Mouse (Mus musculus): ENCODE measurements around the gene Rps11.
"Not testable (repeated sequence)": the region's sequence is repeated elsewhere in the genome, so short reads cannot be mapped to it uniquely, and the experiment has no call there.

The Rps11 gene

DNA sequence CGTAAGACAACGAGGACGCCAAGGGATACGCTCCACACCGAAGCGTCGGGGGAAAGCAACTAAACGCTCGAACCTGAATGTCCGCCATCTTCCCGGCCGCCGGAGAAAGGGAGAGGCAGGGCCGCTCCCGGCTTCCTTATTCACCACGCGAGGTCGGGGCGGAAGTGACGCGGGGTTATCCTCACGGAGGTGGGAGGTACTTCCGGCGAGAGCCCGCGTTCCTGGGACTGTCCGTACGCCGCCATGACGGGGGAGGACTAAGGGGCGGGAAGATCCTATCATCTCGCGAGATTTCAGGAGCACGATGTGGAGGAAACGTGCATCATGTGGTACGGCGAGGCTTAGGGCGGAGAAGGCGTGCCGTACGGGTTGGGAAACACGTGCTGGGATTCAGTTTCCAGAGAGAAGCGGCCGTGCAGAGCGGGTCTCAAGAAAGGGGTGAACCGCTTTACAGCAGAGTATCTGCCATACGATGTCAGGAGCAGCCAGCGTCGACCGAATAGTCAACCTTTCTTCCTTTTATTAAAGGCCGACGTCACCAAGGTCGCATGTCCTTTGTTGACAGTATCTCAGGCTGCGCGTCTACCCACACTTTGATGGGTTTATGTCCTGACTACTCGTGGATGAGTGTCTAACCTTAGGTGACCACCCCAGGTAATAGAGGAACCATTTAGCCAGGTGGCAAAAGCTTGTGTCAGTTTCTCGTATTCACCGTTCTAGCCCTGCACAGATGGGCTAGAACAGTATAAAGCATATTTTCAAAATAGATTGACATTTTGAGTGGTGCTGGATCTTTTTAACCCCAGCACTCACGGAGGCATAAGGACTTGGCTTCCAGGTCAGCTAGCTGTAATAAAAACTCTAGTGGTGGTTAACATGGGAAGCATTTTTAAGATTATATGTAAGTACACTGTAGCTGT is at the start of gene Rps11:
Gene Rps11, minus strand, starts transcription at position 216 of the 920 bp plus-strand sequence.
- DNase-seq (ENCODE audit: low spot score in 2 of 2): peak; percentile 98

DNA sequence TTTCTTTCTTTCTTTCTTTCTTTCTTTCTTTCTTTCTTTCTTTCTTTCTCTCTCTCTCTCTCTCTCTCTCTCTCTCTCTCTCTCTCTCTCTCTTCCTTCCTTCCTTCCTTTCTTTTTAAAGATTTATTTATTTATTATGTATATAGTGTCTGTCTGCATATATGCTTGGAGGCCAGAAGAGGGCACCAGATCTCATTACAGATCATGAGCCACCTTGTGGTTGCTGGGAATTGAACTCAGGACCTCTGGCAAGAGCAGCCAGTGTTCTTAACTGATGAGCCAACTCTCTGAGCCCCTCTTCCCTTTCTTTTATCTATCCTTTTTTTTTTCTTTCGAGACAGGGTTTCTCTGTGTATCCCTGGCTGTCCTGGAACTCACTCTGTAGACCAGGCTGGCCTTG is 49.5 kb upstream of the Rps11 start:
- DNase-seq (ENCODE audit: low spot score in 2 of 2): not testable (repeated sequence)

DNA sequence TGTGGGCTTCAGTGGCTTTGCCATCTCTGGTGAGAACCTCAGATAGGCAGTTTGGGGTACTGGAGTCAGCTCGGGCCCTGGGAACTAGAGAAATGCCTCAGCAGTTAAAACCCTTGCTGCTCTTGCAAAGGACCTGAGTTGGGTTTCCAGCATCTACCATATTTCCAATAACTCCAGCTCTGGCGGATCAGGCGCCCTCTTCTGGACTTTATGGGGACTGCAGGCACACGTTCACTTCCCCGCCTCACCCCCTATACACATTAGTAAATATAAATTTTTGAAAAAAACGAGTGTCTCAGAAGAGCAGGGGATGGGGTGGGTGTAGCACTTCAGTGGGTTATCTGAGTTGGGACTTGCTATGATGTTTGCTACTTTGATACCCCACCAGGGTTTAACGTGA is 48.7 kb upstream of the Rps11 start:
- DNase-seq (ENCODE audit: low spot score in 2 of 2): no peak

DNA sequence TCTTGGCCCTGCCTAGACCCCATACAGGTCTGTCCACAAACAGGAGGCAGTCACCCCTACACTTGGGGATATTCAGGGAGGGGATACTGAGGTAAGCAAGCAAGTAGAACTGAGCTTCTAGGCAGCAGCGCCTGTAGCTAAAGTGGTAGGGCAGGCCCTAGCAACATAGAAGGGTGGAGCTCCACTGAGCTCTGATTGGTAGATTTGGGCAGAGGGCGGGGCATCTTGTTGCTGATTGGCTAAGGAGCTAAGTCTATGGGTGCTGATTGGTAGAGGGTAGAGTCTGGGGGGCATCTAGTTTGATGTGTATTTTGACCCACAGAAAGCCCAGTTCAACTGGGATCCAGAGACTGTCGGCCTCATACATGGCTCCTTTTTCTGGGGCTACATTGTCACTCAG is 45.3 kb upstream of the Rps11 start:
- DNase-seq (ENCODE audit: low spot score in 2 of 2): no peak

DNA sequence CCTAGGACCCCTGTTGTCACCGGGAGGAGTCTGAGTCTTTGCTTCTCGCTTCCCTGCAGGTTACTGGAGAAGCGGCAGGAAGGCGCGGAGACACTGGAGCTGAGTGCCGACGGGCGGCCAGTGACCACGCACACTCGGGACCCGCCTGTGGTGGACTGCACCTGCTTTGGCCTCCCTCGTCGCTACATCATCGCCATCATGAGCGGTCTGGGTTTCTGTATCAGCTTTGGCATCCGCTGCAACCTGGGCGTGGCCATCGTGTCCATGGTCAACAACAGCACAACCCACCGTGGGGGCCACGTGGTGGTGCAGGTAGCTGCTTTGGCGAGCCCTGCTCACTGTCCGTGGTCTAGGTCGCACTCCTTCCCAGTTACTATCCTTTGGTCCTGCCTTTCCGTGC is 44.4 kb upstream of the Rps11 start:
- DNase-seq (ENCODE audit: low spot score in 2 of 2): no peak

DNA sequence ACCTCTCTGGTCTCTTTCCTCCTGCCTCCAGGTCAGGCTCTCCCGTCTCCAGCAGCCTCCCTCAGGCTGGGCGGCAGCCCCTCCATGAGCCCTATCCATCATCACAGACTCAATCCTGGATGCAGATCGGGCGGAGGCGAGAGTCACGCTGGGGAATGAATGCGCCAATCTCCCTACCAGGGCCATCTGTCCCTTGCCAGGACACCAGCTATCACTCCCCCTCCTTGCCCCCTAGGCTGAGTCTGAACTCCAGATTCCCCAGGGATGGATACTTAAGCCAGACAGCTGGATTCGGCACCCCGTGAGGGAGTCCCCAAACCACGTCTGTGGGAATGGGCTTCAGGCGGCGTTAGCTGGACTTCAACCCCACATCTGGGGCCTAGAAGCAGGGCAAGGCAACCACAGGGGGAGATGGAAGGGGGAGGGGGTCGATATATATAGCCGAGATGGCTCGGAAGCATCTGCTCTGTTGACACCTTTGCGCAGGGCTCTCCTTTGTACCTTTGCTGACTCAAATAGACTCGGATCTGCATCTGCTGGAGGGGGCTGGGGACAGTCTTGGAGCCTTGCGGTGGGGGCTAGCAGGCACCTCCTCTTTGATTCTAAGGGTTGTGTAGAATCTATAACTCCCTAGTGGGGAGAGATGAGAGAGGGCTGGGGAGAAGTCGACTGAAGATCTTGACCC is 43.7 kb upstream of the Rps11 start:
- no peak for DNase-seq (ENCODE audit: low spot score in 2 of 2)

DNA sequence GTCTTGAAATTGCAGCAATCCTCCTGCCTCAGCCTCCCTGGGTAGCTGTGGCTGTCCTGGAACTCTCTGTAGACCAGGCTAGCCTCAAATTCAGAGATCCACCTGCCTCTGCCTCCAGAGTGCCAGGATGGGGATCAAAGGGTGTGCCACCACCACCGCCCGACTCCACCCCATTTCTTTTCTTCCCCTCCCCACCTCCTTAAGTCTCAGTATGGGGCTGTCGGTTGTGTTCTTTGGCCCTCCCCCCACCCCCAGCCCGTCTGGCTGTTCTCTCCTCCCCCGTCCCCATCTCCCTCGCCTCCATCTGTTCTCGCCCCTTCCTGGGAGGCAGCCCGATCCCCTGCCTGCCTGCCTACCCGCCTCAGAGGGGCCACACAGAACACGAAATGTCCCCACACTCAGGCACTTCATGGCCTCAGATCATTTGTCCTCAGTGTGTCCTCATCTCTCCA is 42.7 kb upstream of the Rps11 start:
- DNase-seq (ENCODE audit: low spot score in 2 of 2): no peak

DNA sequence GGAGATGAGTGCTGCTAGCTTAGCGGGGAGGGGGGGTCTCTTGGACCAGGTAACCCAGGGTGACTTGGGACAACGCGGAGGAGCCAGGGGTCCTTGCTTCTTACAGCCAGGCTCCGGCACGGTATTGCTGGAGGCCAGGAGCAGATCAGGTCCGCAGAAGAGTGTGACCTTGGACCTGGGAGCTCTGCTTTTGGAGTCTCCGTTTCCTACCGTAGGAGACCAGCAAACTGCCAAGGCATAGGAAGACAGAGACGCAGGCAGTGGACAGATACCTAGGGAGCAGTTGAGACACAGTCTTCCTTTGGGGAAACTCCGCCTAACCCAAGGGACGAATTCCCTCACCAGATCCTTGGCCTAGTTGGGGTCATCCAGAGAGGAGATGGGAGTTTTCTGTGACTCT is 41.5 kb upstream of the Rps11 start:
- no peak for DNase-seq (ENCODE audit: low spot score in 2 of 2)

DNA sequence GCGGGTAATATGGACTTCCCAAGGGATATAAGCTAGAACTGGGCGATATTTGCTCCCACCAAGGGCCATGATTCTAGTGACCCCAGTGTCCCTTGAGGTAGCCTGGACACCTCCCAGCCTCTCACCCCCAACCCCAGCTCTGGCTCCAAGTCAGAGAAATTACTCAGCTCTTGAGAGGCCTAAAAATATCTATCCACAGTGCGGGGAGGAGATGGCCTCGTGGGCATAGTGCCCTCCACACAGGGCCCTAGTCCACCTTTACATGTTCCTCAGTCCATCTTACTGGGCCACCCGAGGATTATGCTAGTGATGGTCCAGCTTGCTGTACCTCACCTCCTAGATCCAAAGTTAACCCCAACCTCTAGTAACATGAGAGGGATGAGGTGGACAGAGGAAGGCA is 40.6 kb upstream of the Rps11 start:
- DNase-seq (ENCODE audit: low spot score in 2 of 2): no peak

DNA sequence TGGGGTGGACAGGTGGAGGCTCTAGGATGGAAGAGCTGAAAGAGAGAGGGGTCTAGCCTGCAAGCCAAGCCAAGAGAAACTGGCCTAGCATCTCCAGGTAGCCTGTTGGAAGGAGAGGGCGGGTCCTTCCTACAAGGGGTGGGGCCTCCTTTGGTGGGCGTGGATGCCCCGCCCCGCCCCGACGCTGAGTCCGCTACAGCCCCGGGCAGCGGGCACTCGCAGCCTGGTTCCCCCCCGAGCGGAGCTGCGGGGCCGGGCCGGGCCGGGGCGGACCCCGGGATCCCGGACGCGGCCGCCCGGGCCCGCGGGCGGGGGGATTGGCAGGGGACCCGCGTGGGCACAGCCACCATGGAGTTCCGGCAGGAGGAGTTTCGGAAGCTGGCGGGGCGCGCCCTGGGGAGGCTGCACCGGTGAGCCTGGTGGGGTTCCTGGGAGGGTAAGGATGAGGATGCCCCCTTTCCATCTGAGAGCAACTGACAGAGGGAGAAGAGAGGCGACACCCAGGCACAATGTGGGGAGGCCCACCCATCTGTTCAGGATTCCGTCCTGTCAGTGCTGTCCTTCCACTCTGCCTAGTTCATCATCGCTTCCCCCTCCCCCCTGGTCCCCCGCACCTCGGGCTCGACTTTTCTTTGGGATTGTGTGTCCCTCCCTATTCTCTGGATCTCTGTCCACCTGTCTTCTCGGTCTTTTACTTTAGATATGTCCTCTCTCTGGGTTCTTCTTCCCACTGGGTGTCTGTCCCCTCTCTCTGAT is 39.7 kb upstream of the Rps11 start, which contains the start of gene Slc17a7:
Gene Slc17a7, plus strand, starts transcription at position 215 of the 756 bp plus-strand sequence.
- DNase-seq (ENCODE audit: low spot score in 2 of 2): no peak

DNA sequence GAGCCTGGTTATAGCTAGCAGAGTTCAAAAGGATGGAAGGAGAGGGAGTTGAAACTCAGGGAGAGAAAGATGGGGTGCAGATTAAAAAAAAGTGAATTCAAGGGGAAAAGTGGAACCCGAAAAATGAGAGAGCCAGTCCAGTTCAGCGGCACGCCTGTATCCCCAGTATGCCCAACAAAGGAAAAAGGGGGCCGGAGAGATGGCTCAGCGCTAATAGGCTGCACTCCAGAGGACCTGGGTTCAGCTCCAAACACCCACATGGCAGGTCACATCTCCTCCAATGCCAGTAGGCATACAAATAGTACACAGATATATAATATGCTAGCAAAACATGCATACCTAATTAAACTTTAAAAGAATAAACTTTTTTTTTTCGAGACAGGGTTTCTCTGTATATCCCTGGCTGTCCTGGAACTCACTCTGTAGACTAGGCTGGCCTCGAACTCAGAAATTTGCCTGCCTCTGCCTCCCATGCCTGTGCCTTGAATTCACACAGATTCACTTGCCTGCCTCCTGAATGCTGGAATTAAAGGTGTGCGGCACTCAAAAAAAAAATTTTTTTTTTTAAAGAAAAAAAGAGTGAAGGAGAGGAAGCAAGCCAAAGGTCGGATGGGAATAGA is 38.9 kb upstream of the Rps11 start:
- no peak for DNase-seq (ENCODE audit: low spot score in 2 of 2)

DNA sequence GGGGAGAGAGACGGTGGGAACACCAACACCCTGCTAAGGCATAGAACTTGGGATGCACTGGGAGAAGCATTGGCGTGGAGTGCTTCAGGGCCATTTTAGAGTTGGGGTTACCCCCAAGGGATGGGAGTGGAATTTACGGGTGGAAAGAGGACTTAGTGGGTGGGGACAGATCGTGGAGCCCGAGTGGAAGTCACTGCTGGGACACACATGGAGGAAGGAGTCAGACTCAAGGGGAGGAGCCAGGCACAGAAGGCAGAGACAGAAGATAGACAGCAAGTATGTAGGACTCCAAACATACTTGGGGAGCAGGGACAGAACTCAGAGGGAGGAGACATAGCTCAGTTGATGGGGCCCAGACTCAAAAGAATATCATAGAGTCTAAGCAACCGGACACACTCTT is 38.3 kb upstream of the Rps11 start:
- no peak for DNase-seq (ENCODE audit: low spot score in 2 of 2)

DNA sequence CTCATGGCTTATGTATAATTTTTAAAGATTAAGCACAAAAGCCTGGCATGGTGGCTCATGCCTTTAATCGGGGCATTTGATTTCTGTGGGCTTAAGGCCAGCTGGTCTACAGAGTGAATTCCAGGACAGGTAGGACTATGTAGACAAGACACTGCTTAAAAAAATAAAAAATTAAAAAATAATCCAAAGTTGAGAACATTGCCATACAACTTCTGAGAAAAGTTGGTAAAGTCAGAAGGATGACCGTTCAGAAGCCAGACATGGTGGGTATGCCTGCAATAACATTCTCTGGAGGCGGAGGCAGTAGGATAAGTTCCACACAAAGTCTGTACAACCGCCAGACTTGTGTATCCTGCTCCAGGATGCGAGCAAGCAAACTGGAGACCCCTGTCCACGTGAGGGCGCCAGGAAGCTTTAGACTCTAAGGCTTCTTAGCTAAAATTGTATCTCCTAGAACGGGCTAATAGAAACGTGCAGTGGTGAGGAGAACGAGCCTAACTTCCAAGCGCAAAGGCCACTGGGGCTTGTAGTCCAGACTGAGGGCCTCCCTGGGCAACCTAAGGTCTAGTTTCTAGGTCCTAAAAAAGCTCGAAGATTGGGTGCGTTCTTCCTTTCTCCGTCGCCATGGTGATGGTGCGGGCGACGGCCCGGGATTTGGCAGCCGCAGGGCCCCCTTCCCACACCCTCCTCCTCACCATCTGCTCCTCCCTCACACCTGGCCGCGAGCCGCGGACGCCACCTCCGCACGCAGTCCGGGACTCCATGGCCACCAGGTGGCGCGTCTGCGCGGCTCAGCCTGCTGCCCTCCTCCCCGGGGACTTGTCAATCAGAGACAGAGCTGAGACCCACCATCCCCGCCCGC is 37.6 kb upstream of the Rps11 start:
- DNase-seq (ENCODE audit: low spot score in 2 of 2): peak; percentile 89 to 90

DNA sequence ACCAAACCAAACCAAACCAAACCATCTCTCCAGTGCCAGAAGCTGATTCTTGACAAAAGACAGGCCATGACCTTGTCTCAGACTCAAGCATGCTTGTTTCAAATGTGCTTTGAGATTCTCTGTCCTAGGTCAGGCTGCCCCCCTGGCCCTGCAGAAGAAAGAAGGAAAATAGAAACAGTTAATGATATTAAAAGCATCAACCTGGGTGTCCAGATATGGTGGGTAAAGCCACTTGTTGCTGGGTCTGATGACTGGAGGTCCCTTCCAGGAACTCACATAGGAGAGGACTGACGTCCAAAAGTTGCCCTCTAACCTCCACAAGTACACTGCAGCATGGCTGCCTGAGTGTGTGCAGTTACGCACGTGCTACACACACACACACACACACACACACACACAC is 36.6 kb upstream of the Rps11 start:
- DNase-seq (ENCODE audit: low spot score in 2 of 2): no peak

DNA sequence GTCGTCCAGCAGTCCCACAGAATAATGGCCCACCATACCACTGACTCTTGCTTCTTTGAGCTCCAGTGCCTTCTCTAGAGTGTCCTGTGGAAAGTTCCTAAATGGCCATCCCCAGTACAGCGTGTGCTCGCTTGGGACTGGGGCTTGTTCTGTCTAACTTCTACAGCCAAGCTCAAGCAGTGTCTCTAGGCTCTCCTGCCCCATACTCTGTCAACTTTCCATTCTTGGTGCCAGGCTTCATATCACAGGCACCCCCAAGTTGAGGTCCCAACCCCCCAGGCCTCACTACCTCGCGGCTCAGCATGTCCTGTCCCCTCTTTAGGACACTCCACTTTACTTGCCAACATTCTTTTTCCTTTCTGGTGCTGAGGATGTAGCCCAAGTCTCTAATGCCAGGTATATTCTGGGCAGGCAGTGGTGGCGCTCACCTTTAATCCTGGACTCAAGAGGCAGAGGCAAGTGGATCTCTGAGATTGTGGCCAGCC is 36.1 kb upstream of the Rps11 start:
- no peak for DNase-seq (ENCODE audit: low spot score in 2 of 2)

DNA sequence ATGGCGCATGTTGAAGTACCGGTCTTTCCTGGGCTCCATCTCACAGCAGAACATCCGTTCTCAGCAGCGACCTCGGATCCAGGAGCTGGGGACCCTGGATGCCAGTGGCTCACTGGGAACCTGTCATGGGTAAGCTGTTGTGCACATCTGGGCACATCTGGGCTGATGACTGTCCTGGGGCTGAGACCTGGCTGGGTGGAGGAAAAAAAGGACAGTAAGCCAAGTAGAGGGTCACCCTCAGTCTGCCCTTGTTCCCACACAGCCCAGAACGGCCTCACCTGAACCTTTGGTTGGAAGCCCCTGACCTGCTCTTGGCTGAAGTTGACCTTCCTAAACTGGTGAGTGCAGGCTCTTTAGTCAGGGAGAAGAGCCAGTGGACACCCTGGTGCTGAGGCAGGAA is 34.8 kb upstream of the Rps11 start:
- DNase-seq (ENCODE audit: low spot score in 2 of 2): no peak

DNA sequence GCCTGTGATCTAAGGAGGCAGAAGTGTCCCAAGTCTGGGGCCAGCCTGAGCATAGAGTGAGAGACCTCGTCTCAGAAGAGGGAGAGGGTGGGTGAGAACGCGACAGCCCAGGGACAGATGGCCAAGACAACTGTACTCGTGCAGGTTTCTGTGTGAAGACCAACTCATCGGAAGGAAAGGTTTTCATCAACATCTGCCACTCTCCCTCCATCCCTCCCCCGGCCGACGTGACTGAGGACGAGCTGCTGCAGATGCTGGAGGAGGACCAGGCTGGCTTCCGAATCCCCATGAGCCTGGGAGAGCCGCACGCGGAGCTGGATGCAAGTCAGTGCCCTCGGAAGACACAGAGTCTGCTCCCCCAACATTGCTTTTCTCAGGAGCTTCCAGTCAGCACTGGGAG is 33.2 kb upstream of the Rps11 start:
- DNase-seq (ENCODE audit: low spot score in 2 of 2): no peak

DNA sequence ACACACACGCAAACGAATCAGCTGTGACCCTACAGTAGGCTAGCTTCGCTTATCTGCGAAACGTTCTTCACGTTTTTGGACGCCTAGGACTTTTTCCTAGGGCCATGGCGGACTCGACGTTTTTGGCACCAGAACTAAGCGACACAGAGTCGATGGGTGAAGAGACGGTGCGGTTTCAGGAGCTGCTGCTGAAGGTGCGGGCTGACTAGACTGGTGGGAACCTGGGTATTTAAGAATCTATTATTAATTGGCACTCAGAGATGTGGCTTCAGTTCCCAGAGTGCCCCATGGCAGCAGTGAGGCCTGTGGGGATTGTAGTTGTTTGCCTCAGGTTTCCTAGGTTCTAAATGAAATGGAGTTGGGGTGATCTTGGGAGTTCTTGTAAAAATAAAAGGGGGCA is 32.0 kb upstream of the Rps11 start:
- DNase-seq (ENCODE audit: low spot score in 2 of 2): no peak

DNA sequence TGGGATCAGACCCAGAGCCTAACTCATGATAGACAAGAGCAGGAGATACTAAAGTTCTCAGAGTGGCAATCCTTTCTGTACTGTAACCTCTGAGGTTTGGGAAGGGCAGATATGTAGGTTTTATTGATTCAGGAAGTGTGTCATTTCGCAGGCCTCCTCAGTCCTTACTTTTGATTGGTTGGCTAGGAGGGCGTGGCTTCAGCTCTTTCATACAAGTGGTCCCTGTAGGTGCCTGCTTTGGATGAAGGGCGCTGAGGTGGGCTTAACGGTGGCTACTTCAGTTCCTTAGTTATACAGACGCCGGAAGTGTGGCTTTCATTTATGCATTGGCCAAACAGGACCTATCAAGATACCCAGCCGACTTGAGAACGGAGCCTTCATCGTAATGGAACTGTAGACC is 31.4 kb upstream of the Rps11 start:
- DNase-seq (ENCODE audit: low spot score in 2 of 2): no peak

DNA sequence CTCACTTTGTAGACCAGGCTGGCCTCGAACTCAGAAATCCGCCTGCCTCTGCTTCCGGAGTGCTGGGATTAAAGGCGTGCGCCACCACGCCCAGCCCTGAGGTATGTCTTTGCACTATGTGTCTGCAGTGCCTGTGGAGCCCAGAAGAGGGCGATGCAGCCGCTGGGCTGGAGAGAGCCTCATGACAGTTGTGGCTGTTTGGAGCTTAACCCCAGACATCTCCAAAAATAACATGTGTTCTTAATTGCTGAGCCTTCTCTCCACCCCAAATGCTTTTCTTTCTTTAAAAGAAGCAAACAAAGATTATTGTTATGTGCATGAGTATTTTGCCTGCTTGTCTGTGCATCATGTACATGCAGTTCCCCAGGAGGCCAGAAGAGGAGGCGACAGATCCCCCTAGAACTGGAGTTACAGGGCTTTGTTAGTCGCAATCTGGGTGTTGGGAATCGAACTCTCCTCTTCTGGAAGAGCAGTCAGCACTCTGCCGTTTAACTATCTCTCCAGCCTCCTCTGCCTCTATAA is 30.8 kb upstream of the Rps11 start:
- DNase-seq (ENCODE audit: low spot score in 2 of 2): no peak
